Mouse (Mus musculus) colon, adult 2 months (tissue): ENCODE results near the gene Rimklb. TPM values are rescaled to one million over a fixed set of nuclear protein-coding genes. Genes with fewer than 3 reads are reported as not detected.

Experiments
- polyA plus RNA-seq: library from polyadenylated mRNA; depleted of rRNA; stranded (reverse); fragments of >200 nt; gene quantifications from 2 replicates; pipeline ENCODE4 v1.2.3, GENCODE M21; 2012; rRNA removed

Gene Rimklb
- 0.06 TPM in 1 of 2 replicates, not detected in the other for polyA plus RNA-seq

DNA sequence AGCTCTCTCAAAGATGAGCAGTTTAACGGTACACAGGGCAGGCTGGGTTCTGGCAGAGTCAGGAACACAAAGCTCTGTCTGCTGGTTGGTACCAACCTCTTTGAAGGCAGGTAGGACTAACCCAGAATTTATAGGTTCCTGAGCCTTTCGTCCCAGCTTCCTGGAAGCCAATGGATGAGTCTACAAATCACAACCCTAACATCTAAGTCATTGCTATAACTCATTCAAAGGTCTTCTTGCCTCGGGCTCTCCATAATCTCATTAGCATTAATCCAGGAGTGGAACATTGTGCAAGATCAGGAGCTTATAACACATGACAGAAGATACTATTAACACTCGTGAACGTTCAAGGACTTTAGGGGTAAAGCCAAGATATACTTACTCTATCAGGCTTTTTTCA, at the start of gene Rimklb:
Gene Rimklb, minus strand, starts transcription at position 101 of the 400 bp plus-strand sequence.

DNA sequence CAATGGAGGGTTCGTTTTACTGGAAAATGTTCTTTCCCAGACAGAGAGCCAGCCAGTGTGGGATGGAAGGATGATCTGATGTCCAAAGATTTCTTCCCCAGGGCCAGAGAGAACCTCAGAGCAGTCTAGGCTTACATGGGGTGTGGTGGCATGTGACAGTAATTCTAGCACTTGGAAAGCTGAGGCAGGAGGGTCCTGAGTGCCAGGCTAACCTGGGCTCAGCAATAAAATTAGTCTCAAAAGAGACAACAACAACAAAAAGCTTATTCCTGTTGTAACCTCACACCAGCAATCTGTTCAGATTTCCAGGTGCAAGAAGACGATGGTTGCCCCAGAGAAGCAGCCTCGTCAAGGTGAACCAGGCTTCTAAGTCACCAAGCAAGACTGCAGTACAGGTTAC, 7.0 kb upstream of the Rimklb start, which contains the start of gene Mfap5:
Gene Mfap5, plus strand, starts transcription at position 301 of the 400 bp plus-strand sequence.

Other genes starting within 250 kb of the Rimklb start
- gene Klrg1, start 215.9 kb downstream of the Rimklb start, polyA plus RNA-seq, result 0.30 TPM in 1 of 2 replicates, not detected in the other
- 37.0 and 45.4 TPM in 2 replicates for gene M6pr, start 190.0 kb downstream of the Rimklb start, polyA plus RNA-seq
- 28.3 and 29.9 TPM in 2 replicates for gene Phc1, start 158.2 kb downstream of the Rimklb start, polyA plus RNA-seq
- 76.6 and 77.6 TPM in 2 replicates for gene Mfap5, start 7.1 kb upstream of the Rimklb start, polyA plus RNA-seq
- gene Aicda, start 55.0 kb upstream of the Rimklb start, polyA plus RNA-seq, result 0.16 TPM in 1 of 2 replicates, not detected in the other
- 11.5 and 14.2 TPM in 2 replicates for gene Apobec1, start 103.7 kb upstream of the Rimklb start, polyA plus RNA-seq
- 0.08 and 0.09 TPM in 2 replicates for gene Gdf3, start 111.3 kb upstream of the Rimklb start, polyA plus RNA-seq
- not detected in 2 replicates for gene Dppa3, start 127.6 kb upstream of the Rimklb start, polyA plus RNA-seq
- not detected in 2 replicates for gene Nanog, start 208.7 kb upstream of the Rimklb start, polyA plus RNA-seq